Mouse (Mus musculus) CH12.LX (cell line): ENCODE results near the gene Ppp3cb. TPM values are rescaled to one million over a fixed set of nuclear protein-coding genes. Genes with fewer than 3 reads are reported as not detected.

Experiments
- DNase-seq: peaks from one replicate; pipeline ENCODE4 v3.0.0-alpha.2; 2013; ENCODE audit errors: extremely low read depth
- H3K27ac ChIP-seq: 2 replicates; pipeline ENCODE4 v1.5.1; 2012; ENCODE audit warnings: low read depth, mild to moderate bottlenecking, control low read depth, moderate library complexity; ENCODE audit not compliant: insufficient read depth
- H3K27me3 ChIP-seq: replicated peaks from 2 replicates; pipeline ENCODE3; 2012; ENCODE audit warnings: inconsistent platforms
- H3K36me3 ChIP-seq, 2 experiments: replicated peaks in 1 of 2; 2 replicates each; pipeline versions ENCODE3 to v1.6.1; 2012; ENCODE audit warnings: inconsistent platforms in 1 of 2, low read length in 1 of 2, mild to moderate bottlenecking in 1 of 2, mixed read lengths in 1 of 2, moderate library complexity in 1 of 2; ENCODE audit not compliant: control insufficient read depth in 1 of 2, insufficient read depth in 1 of 2
- H3K4me1 ChIP-seq, 2 experiments: 2 replicates each; pipeline ENCODE4 v1.6.1; 2012; ENCODE audit warnings: inconsistent platforms in 1 of 2, moderate library complexity in 1 of 2; ENCODE audit not compliant: insufficient read depth in 2 of 2, control insufficient read depth in 1 of 2
- H3K4me2 ChIP-seq: 2 replicates; pipeline ENCODE4 v1.6.1; 2012; ENCODE audit warnings: low read depth, mild to moderate bottlenecking, control low read depth; ENCODE audit not compliant: poor library complexity, insufficient read depth, severe bottlenecking
- H3K4me3 ChIP-seq, 3 experiments: fragments of 150-350 bp in 1 of 3; sonication (generic) in 1 of 3; replicated peaks in 1 of 3; 2 replicates each; pipeline versions ENCODE3 to v1.5.1; 2011 to 2012; ENCODE audit warnings: low read depth in 2 of 3, low read length in 2 of 3, mild to moderate bottlenecking in 2 of 3, moderate library complexity in 2 of 3, control low read depth in 1 of 3, improper control_type of control experiment in 1 of 3, inconsistent platforms in 1 of 3, mixed read lengths in 1 of 3; ENCODE audit not compliant: poor library complexity in 1 of 3
- H3K79me2 ChIP-seq: replicated peaks from 2 replicates; pipeline ENCODE4 v1.6.1; 2012; ENCODE audit warnings: mild to moderate bottlenecking, moderate library complexity; ENCODE audit not compliant: control insufficient read depth, poor library complexity, insufficient read depth, severe bottlenecking; ENCODE audit errors: extremely low read depth
- H3K9ac ChIP-seq: 2 replicates; pipeline ENCODE4 v1.6.1; 2012; ENCODE audit warnings: low read depth, mild to moderate bottlenecking, control low read depth, moderate library complexity; ENCODE audit not compliant: insufficient read depth
- H3K9me3 ChIP-seq: replicated peaks from 2 replicates; pipeline ENCODE3; 2012; ENCODE audit warnings: low read length, inconsistent platforms, mixed read lengths
- BHLHE40 ChIP-seq: IDR thresholded peaks from 2 replicates; pipeline ENCODE4 v1.6.1; 2011; ENCODE audit warnings: mild to moderate bottlenecking, low read depth, low read length, improper control_type of control experiment
- CHD1 ChIP-seq: IDR thresholded peaks from 2 replicates; pipeline ENCODE4 v1.6.1; 2012; ENCODE audit warnings: low read depth, low read length, improper control_type of control experiment, inconsistent platforms
- CHD2 ChIP-seq: IDR thresholded peaks from 2 replicates; pipeline ENCODE4 v1.6.1; 2011; ENCODE audit warnings: low read length, improper control_type of control experiment
- ETS1 ChIP-seq: conservative IDR thresholded peaks from 2 replicates; pipeline ENCODE4 v1.6.1; 2012; ENCODE audit warnings: low read depth, mild to moderate bottlenecking, inconsistent platforms, low read length, improper control_type of control experiment, moderate library complexity
- HCFC1 ChIP-seq: IDR thresholded peaks from 2 replicates; pipeline ENCODE4 v1.6.1; 2012; ENCODE audit warnings: low read depth, mild to moderate bottlenecking, inconsistent platforms, low read length, improper control_type of control experiment
- JUN ChIP-seq: IDR thresholded peaks from 2 replicates; pipeline ENCODE4 v1.6.1; 2011; ENCODE audit warnings: low read depth, mild to moderate bottlenecking, low read length, improper control_type of control experiment, moderate library complexity; ENCODE audit not compliant: insufficient read depth
- KAT2A ChIP-seq: IDR thresholded peaks from 2 replicates; pipeline ENCODE4 v1.6.1; 2012; ENCODE audit warnings: low read length, improper control_type of control experiment, inconsistent platforms; ENCODE audit not compliant: insufficient replicate concordance
- MAX ChIP-seq: IDR thresholded peaks from 2 replicates; pipeline ENCODE4 v1.6.1; 2011; ENCODE audit warnings: low read length, improper control_type of control experiment
- MAZ ChIP-seq: IDR thresholded peaks from 2 replicates; pipeline ENCODE4 v1.6.1; 2012; ENCODE audit warnings: low read depth, mild to moderate bottlenecking, inconsistent platforms, low read length, improper control_type of control experiment, moderate library complexity
- MEF2A ChIP-seq: IDR thresholded peaks from 2 replicates; pipeline ENCODE4 v1.6.1; 2014; ENCODE audit warnings: low read depth, mild to moderate bottlenecking, inconsistent platforms, low read length, improper control_type of control experiment, borderline replicate concordance
- MXI1 ChIP-seq: IDR thresholded peaks from 2 replicates; pipeline ENCODE4 v1.6.1; 2011; ENCODE audit warnings: mild to moderate bottlenecking, low read depth, low read length, improper control_type of control experiment
- NELFE ChIP-seq: IDR thresholded peaks from 2 replicates; pipeline ENCODE4 v1.6.1; 2011; ENCODE audit warnings: low read depth, low read length, improper control_type of control experiment
- PAX5 ChIP-seq: IDR thresholded peaks from 2 replicates; pipeline ENCODE4 v1.6.1; 2012; ENCODE audit warnings: low read length, inconsistent platforms, mixed read lengths
- POLR2A ChIP-seq: IDR thresholded peaks from 2 replicates; pipeline ENCODE4 v1.6.1; 2011; ENCODE audit warnings: low read depth, mild to moderate bottlenecking, improper control_type of control experiment, low read length
- POLR2AphosphoS2 ChIP-seq: IDR thresholded peaks from 2 replicates; pipeline ENCODE4 v1.6.1; 2011; ENCODE audit warnings: low read depth, low read length, improper control_type of control experiment
- SIN3A ChIP-seq: IDR thresholded peaks from 2 replicates; pipeline ENCODE4 v1.6.1; 2012; ENCODE audit warnings: low read length, improper control_type of control experiment, inconsistent platforms
- SMC3 ChIP-seq: IDR thresholded peaks from 2 replicates; pipeline ENCODE4 v1.6.1; 2011; ENCODE audit warnings: low read depth, low read length, improper control_type of control experiment
- TBP ChIP-seq: conservative IDR thresholded peaks from 2 replicates; pipeline ENCODE4 v1.6.1; 2011; ENCODE audit warnings: low read depth, low read length, improper control_type of control experiment
- TCF12 ChIP-seq: IDR thresholded peaks from 2 replicates; pipeline ENCODE4 v1.6.1; 2014; ENCODE audit warnings: low read depth, mild to moderate bottlenecking, inconsistent platforms, low read length, improper control_type of control experiment
- USF1 ChIP-seq: IDR thresholded peaks from 2 replicates; pipeline ENCODE4 v1.6.1; 2014; ENCODE audit warnings: low read depth, mild to moderate bottlenecking, inconsistent platforms, low read length, improper control_type of control experiment
- USF2 ChIP-seq: conservative IDR thresholded peaks from 2 replicates; pipeline ENCODE4 v1.6.1; 2011; ENCODE audit warnings: low read depth, low read length, improper control_type of control experiment
- ZKSCAN1 ChIP-seq: IDR thresholded peaks from 2 replicates; pipeline ENCODE4 v1.6.1; 2012; ENCODE audit warnings: low read depth, inconsistent platforms, low read length, improper control_type of control experiment, borderline replicate concordance
- dilution Hi-C: fragments of 300-500 bp; cut with MboI; formaldehyde crosslinking; loops from 2 replicates; pipeline ENCODE4 v1.14.3; 2020; ENCODE audit warnings: low sequenced_read_pairs; ENCODE audit not compliant: extremely low pct_unique_long_range_greater_than_20kb, extremely low pct_ligation_motif_present
- in situ Hi-C: fragments of 300-500 bp; cut with MboI; formaldehyde crosslinking; loops from 3 replicates; pipeline ENCODE4 v1.14.3; 2019; ENCODE audit warnings: low sequenced_read_pairs, low pct_ligation_motif_present, low pct_unique_long_range_greater_than_20kb, mixed read lengths
- polyA plus RNA-seq: library from polyadenylated mRNA; unstranded; fragments of >175 nt; gene quantifications from 2 replicates; pipeline ENCODE4 v1.2.1, GENCODE M21; 2012; ENCODE audit warnings: low read depth; ENCODE audit not compliant: insufficient read length
- total RNA-seq, 2 experiments: library from RNA; depleted of rRNA; stranded (reverse); fragments of 300-350 nt in 1 of 2; fragments of >200 nt in 1 of 2; gene quantifications; 2 replicates each; pipeline ENCODE4 v1.2.3; 2012 to 2014

Gene Ppp3cb
- total and polyA plus RNA-seq, 3 experiments: 25.7 to 61.1 (median 50.6) TPM

DNA sequence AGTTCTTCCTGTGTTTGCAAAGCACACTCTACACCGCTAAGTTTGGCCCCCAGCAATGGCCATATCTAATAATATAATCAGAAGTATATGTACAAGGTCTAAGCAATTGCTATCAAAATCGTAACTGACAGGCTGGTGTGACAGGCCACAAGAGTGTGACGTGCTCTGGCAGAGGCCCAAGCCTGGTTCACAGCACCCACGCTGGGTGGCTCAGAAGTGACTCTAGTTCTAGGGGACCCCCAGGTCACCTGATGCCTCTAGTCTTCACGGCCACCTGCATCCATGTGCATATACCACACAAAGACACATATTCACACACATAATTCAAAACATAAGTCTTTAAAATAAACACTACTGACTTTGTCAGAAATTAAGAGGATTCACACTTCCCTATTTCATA lies 93.4 kb downstream of the Ppp3cb start:
- in situ Hi-C loops: no loop called here
- H3K4me3 ChIP-seq: no peak overlapping the region
- no peak for DNase-seq

DNA sequence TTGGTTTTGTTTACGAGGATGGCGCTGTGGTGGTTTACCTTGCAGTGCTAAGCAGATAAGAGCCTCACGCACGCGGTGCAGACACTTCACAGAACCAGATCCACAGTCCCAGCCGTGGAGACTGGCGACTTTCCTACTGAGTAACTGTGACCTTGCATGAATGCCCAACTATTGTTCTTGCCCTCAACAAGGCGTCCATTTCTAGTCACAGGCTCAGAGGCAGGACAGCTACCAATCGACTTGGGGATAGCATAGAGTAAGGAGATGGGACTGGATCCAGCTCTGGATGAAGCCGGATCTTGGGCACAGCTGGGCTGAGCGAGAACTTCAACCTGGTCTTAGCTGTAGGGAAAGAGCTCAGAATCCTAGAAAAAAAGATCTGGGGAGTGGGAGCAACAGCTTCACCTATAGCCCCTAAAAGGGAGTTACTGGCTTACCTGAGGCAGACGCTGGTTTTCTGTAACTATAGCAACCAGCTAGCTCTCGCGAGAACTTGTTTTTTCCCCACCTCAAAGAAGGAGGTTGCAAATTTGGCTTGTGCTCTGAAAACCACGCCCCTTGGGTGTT lies 94.5 kb downstream of the Ppp3cb start, which contains the start of gene Cfap70:
Gene Cfap70 (minus strand): TSS at position 462 of the 567 bp plus-strand sequence.
- Histone ChIP-seq H3K4me3 (no peak within 1 kb of the TSS), H3K27ac (no peak within 1 kb of the TSS), H3K9ac (no peak within 1 kb of the TSS), H3K4me2 (no peak within 1 kb of the TSS), H3K27me3 (no peaks in the 10 kb centered on the region), H3K9me3 (no peaks in the 10 kb centered on the region), H3K79me2 (no peaks in the 10 kb centered on the region), H3K36me3 (peaks cover 12 to 26% of the 10 kb centered on the region in 2 experiments), H3K4me1 (peaks cover 0 to 11% of the 10 kb centered on the region in 2 experiments; a peak in 2 of 4 replicates)
- no peak for TF ChIP-seq HCFC1
- no peak for TF ChIP-seq MAX
- no peak for TF ChIP-seq TBP
- TF ChIP-seq ETS1: no peak
- no peak for TF ChIP-seq MXI1
- TF ChIP-seq CHD2: peak; percentile 59; the same call in 1 of the 2 replicates
- in situ Hi-C loops: no loop called here
- dilution Hi-C loops: no loop called here
- DNase-seq: no peak

More for the DNA sequence above, 93.4 kb downstream of the Ppp3cb start:
- H3K9me3 ChIP-seq: no peaks in the 10 kb centered on the region
- no peak overlapping the region for H3K27ac ChIP-seq
- no peaks in the 10 kb centered on the region for H3K79me2 ChIP-seq
- no peaks in the 10 kb centered on the region for H3K27me3 ChIP-seq
- dilution Hi-C loops: no loop called here
- peaks cover 0 to 10% of the 10 kb centered on the region in 2 experiments; a peak in 2 of 4 replicates for H3K4me1 ChIP-seq
- H3K4me2 ChIP-seq: no peak overlapping the region
- H3K9ac ChIP-seq: no peak overlapping the region
- H3K36me3 ChIP-seq: peaks cover 17 to 36% of the 10 kb centered on the region in 2 experiments
- TF ChIP-seq TCF12: no peak
- TF ChIP-seq USF1: no peak
- no peak for TF ChIP-seq JUN
- no peak for TF ChIP-seq POLR2AphosphoS2
- TF ChIP-seq TBP: no peak
- no peak for TF ChIP-seq NELFE
- TF ChIP-seq CHD1: no peak
- TF ChIP-seq SIN3A: no peak
- TF ChIP-seq MAX: no peak
- no peak for TF ChIP-seq PAX5
- no peak for TF ChIP-seq MEF2A
- no peak for TF ChIP-seq MAZ
- no peak for TF ChIP-seq KAT2A
- no peak for TF ChIP-seq BHLHE40
- TF ChIP-seq SMC3: no peak
- no peak for TF ChIP-seq ETS1
- no peak for TF ChIP-seq HCFC1
- TF ChIP-seq POLR2A: no peak
- TF ChIP-seq ZKSCAN1: no peak
- no peak for TF ChIP-seq USF2
